Comparison of ENCODE assay signal across 11 mouse cellular contexts in genomic region chr16:18380495-18381063, GRCm38 (mm10). TPM values are rescaled to one million over a fixed set of nuclear protein-coding genes. Genes with fewer than 3 reads are reported as not detected.
DNase-seq lines count a peak whose midpoint lies in the region; ATAC-seq and TF ChIP-seq lines count a peak whose summit lies in the region.
"Had no signal": no experiment of that assay in that cellular context is flagged by ENCODE, and none has a peak within 500 bp of the region (broad histone marks: within the 10 kb centered on the region; RNA-seq: fewer than 3 reads in every experiment).

No protein-coding gene starts in this region.

- H3K9ac ChIP-seq in lung, embryonic 14.5 days, result no peak overlapping the region
- H3K9ac ChIP-seq in forebrain, embryonic 12.5 days, result peak overlapping the region; percentile 36; the same call in 1 of the 2 replicates
- H3K9ac ChIP-seq in limb, embryonic 12.5 days (replicated peaks), result no peak overlapping the region
- no peak overlapping the region for H3K9ac ChIP-seq in neural tube, embryonic 15.5 days (replicated peaks)

- H3K9me3 ChIP-seq in lung, embryonic 14.5 days (ENCODE audit: low read depth, low read length), result no peaks in the 10 kb centered on the region
- H3K9me3 ChIP-seq in forebrain, embryonic 12.5 days, result no peaks in the 10 kb centered on the region
- H3K9me3 ChIP-seq in limb, embryonic 12.5 days, result no peaks in the 10 kb centered on the region
- no peaks in the 10 kb centered on the region for H3K9me3 ChIP-seq in neural tube, embryonic 15.5 days (replicated peaks)

- no peak overlapping the region for H3K4me3 ChIP-seq in lung, embryonic 14.5 days (ENCODE audit: low read depth, low read length)
- no peak overlapping the region for H3K4me3 ChIP-seq in forebrain, embryonic 12.5 days (replicated peaks)
- H3K4me3 ChIP-seq in limb, embryonic 12.5 days (replicated peaks), result no peak overlapping the region
- H3K4me3 ChIP-seq in neural tube, embryonic 15.5 days (replicated peaks), result no peak overlapping the region

- ATAC-seq in lung, embryonic 14.5 days (ENCODE audit: insufficient read depth), result no peak
- ATAC-seq in forebrain, embryonic 12.5 days (ENCODE audit: low FRiP score), result peak; percentile 91
- ATAC-seq in limb, embryonic 12.5 days (ENCODE audit: insufficient number of reproducible peaks, insufficient read depth, low FRiP score, low TSS enrichment, low read depth), result peak; percentile 58; the same call in 1 of the 2 replicates
- ATAC-seq in neural tube, embryonic 15.5 days (ENCODE audit: low FRiP score), result peak; percentile 67

- H3K27ac ChIP-seq in lung, embryonic 14.5 days (ENCODE audit: low read depth), result no peak overlapping the region
- peak overlapping the region; percentile 92 for H3K27ac ChIP-seq in forebrain, embryonic 12.5 days
- H3K27ac ChIP-seq in limb, embryonic 12.5 days, result no peak overlapping the region; the same call in 1 of the 2 replicates
- peak overlapping the region; percentile 76 for H3K27ac ChIP-seq in neural tube, embryonic 15.5 days (replicated peaks)

- peak; percentile 20 for DNase-seq in lung, embryonic 14.5 days
- no peak for DNase-seq in lung, adult 18-20 months
- no peak for DNase-seq in gastrocnemius, postnatal 10 days
- no peak for DNase-seq in heart, adult 9 months (ENCODE audit: low spot score in 2 of 2)
- no peak for DNase-seq in thymus, postnatal 10 days (ENCODE audit: low spot score in 2 of 2)
- DNase-seq: kidney, postnatal 36 days; lung, adult 2 months; thymus, postnatal 25 days had no signal

- H3K27me3 ChIP-seq in lung, embryonic 14.5 days (ENCODE audit: insufficient read depth, low read length), result no peaks in the 10 kb centered on the region
- no peaks in the 10 kb centered on the region for H3K27me3 ChIP-seq in forebrain, embryonic 12.5 days
- no peaks in the 10 kb centered on the region for H3K27me3 ChIP-seq in limb, embryonic 12.5 days
- no peaks in the 10 kb centered on the region for H3K27me3 ChIP-seq in neural tube, embryonic 15.5 days (replicated peaks)

- peaks cover 3% of the 10 kb centered on the region for H3K4me1 ChIP-seq in lung, embryonic 14.5 days (ENCODE audit: insufficient read depth)
- peaks cover 82% of the 10 kb centered on the region for H3K4me1 ChIP-seq in forebrain, embryonic 12.5 days
- peaks cover 33% of the 10 kb centered on the region for H3K4me1 ChIP-seq in limb, embryonic 12.5 days (replicated peaks)
- peaks cover 58% of the 10 kb centered on the region for H3K4me1 ChIP-seq in neural tube, embryonic 15.5 days

- 39% methylated on average over 6 of the region's 6 CpGs for WGBS in lung, embryonic 14.5 days
- 7% methylated on average over 6 of the region's 6 CpGs for WGBS in forebrain, embryonic 12.5 days
- WGBS in limb, embryonic 12.5 days, result 47% methylated on average over 6 of the region's 6 CpGs
- WGBS in neural tube, embryonic 15.5 days, result 16% methylated on average over 6 of the region's 6 CpGs

- no peak for TF ChIP-seq CTCF in lung, embryonic 14.5 days (IDR thresholded peaks at IDR 0.05; ENCODE audit: low read depth)

- no peak overlapping the region for H3K4me2 ChIP-seq in lung, embryonic 14.5 days
- peak overlapping the region; percentile 19 for H3K4me2 ChIP-seq in forebrain, embryonic 12.5 days
- no peak overlapping the region for H3K4me2 ChIP-seq in limb, embryonic 12.5 days
- no peak overlapping the region for H3K4me2 ChIP-seq in neural tube, embryonic 15.5 days

- no peaks in the 10 kb centered on the region for H3K36me3 ChIP-seq in lung, embryonic 14.5 days (ENCODE audit: insufficient read depth)
- no peaks in the 10 kb centered on the region for H3K36me3 ChIP-seq in forebrain, embryonic 12.5 days (replicated peaks)
- no peaks in the 10 kb centered on the region for H3K36me3 ChIP-seq in limb, embryonic 12.5 days
- no peaks in the 10 kb centered on the region for H3K36me3 ChIP-seq in neural tube, embryonic 15.5 days

RNA-seq across cellular contexts. Expression of gene Arvcf, which starts 32.6 kb away (rescaled TPM):
- 25.7 and 30.8 TPM in 2 replicates for polyA plus RNA-seq in lung, embryonic 14.5 days (2014; fragmentation: Nextera tagmentation; extraction: Ambion mirVana)
- polyA plus RNA-seq in forebrain, embryonic 12.5 days (2016; fragmentation: Nextera tagmentation; extraction: Ambion mirVana), result 115 and 126 TPM in 2 replicates
- 46.3 and 50.6 TPM in 2 replicates for polyA plus RNA-seq in limb, embryonic 12.5 days (2016; fragmentation: Nextera tagmentation; extraction: Ambion mirVana)
- 71.2 and 72.5 TPM in 2 replicates for polyA plus RNA-seq in neural tube, embryonic 15.5 days (2015; fragmentation: Nextera tagmentation; extraction: Ambion mirVana)
- total RNA-seq in gastrocnemius, postnatal 10 days (2021), result 10 to 100 TPM; 16.4 to 27.9 TPM

RNA-seq across cellular contexts. Expression of gene Tango2, which starts 32.7 kb away (rescaled TPM):
- polyA plus RNA-seq in lung, embryonic 14.5 days (2014; fragmentation: Nextera tagmentation; extraction: Ambion mirVana), result 23.6 and 27.2 TPM in 2 replicates
- polyA plus RNA-seq in forebrain, embryonic 12.5 days (2016; fragmentation: Nextera tagmentation; extraction: Ambion mirVana), result 40.7 and 41.5 TPM in 2 replicates
- 21.7 and 21.8 TPM in 2 replicates for polyA plus RNA-seq in limb, embryonic 12.5 days (2016; fragmentation: Nextera tagmentation; extraction: Ambion mirVana)
- 98.7 and 115 TPM in 2 replicates for polyA plus RNA-seq in neural tube, embryonic 15.5 days (2015; fragmentation: Nextera tagmentation; extraction: Ambion mirVana)
- 10 to 100 TPM; 11.9 to 12.6 TPM for total RNA-seq in gastrocnemius, postnatal 10 days (2021)

RNA-seq across cellular contexts. Expression of gene Txnrd2, which starts 45.6 kb away (rescaled TPM):
- polyA plus RNA-seq in lung, embryonic 14.5 days (2014; fragmentation: Nextera tagmentation; extraction: Ambion mirVana), result 18.7 and 21.5 TPM in 2 replicates
- polyA plus RNA-seq in forebrain, embryonic 12.5 days (2016; fragmentation: Nextera tagmentation; extraction: Ambion mirVana), result 23.3 and 23.7 TPM in 2 replicates
- 23.1 and 26.1 TPM in 2 replicates for polyA plus RNA-seq in limb, embryonic 12.5 days (2016; fragmentation: Nextera tagmentation; extraction: Ambion mirVana)
- 28.3 and 30.9 TPM in 2 replicates for polyA plus RNA-seq in neural tube, embryonic 15.5 days (2015; fragmentation: Nextera tagmentation; extraction: Ambion mirVana)
- 10 to 100 TPM; 12.9 to 13.6 TPM for total RNA-seq in gastrocnemius, postnatal 10 days (2021)

RNA-seq across cellular contexts. Expression of gene Comt, which starts 46.1 kb away (rescaled TPM):
- polyA plus RNA-seq in lung, embryonic 14.5 days (2014; fragmentation: Nextera tagmentation; extraction: Ambion mirVana), result 89.4 and 97.0 TPM in 2 replicates
- polyA plus RNA-seq in forebrain, embryonic 12.5 days (2016; fragmentation: Nextera tagmentation; extraction: Ambion mirVana), result 53.5 and 54.2 TPM in 2 replicates
- 66.5 and 71.0 TPM in 2 replicates for polyA plus RNA-seq in limb, embryonic 12.5 days (2016; fragmentation: Nextera tagmentation; extraction: Ambion mirVana)
- 117 and 128 TPM in 2 replicates for polyA plus RNA-seq in neural tube, embryonic 15.5 days (2015; fragmentation: Nextera tagmentation; extraction: Ambion mirVana)
- 10 to 100 TPM; 44.1 to 47.3 TPM for total RNA-seq in gastrocnemius, postnatal 10 days (2021)

Comparison
In these comparisons a context has a peak if more than half of its experiments do, and no peak if none do; other contexts are left out.
1. H3K27ac ChIP-seq: peak in forebrain, embryonic 12.5 days (single experiment) and neural tube, embryonic 15.5 days (single experiment); none in lung, embryonic 14.5 days (single experiment) and limb, embryonic 12.5 days (single experiment).